Mouse (Mus musculus): ENCODE measurements at regions not wholly inside any gene's neighbourhood (a gene's known extent, or its start where the extent isn't known, plus 50 kb on each side); places are given as distances from the start of the nearest gene placed in this dataset.

DNA sequence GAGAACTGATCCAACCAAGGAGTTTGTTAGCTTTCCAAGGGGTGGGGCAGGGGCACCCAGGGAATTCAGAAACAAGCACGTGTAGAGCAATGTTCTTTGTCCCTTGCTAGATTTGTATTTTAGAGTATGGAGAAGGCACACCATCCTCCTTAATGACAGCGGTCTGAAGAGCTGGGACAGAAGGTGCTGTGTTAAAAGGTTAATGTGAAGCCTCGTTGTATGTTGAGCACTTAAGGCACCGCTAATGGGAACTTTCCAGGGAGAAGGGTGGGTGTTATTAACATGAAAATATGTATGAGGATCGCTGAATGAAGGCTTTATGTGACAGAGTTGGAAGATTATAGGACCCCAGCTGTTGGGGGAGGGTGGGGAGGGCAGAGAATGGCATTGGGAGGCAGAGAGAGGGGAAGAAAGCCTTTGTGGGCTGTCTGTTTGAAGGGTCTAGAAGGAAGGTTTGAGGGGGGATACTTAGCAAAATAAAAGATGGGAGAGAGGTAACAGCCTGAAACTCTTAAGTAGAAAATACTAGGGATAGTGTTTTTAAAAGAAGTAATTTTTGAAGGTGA lies 105.6 kb upstream of the Map3k1 start:
- TF ChIP-seq CTCF (IDR thresholded peaks at IDR 0.05; ENCODE audit: extremely low read depth, insufficient read depth, insufficient read length, insufficient replicate concordance) (no peak), POLR2A (IDR thresholded peaks at IDR 0.05; ENCODE audit: low read depth, low read length) (no peak)

All from spleen, adult 2 months (tissue).